In the genomic region with DNA sequence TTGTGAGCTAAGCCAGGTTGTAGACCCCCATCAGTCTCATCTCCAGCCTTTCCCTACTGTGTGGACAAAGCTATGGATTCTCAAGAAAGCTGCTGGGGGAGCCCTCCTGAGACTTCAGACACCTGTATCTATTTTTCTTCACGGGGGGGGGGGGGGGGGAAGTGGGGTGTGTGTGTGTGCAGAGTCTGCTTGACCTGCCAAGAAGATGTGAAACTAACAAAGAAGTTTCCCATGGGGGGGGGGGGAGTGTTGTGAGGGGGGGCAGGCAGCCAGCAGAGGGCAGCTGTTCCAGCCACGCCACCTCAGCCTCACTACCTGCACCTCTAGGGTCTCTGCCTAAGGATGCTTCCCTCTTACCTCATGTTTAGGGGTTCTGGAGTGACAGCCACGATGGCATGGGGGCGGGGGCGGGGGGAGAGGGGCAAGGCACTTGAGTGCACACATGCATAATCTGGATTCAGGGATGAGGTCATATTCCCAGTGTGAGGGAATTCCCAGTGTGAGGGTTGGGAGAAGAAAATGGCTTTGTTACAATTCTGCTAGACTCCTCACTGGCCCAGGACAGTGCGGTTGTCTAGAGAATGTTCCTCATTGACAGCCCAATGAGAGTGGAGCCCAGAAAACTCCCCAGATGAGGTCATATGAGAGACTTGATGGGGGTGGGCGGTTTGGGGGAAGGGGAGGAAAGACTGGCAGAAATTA, we compare ENCODE assay signal across 8 mouse cellular contexts.
A peak's percentile ranks its signal among the peaks of the same experiment; 100 is the strongest.
DNase-seq lines count a peak whose midpoint lies in the region; ATAC-seq lines count a peak whose summit lies in the region.
"Had no signal": no experiment of that assay in that cellular context is flagged by ENCODE, and none has a peak within 500 bp of the region (broad histone marks: within the 10 kb centered on the region; RNA-seq: fewer than 3 reads in every experiment).

No protein-coding gene starts in this region.

- no peaks in the 10 kb centered on the region for H3K27me3 ChIP-seq in embryonic facial prominence, embryonic 12.5 days
- no peaks in the 10 kb centered on the region for H3K27me3 ChIP-seq in hindbrain, embryonic 10.5 days (ENCODE audit: insufficient read depth, poor library complexity, severe bottlenecking)
- H3K27me3 ChIP-seq in neural tube, embryonic 14.5 days (ENCODE audit: control insufficient read depth, insufficient read depth, low read length), result no peaks in the 10 kb centered on the region
- H3K27me3 ChIP-seq: megakaryocyte, embryonic 14.5 days had no signal

- no peak overlapping the region for H3K27ac ChIP-seq in embryonic facial prominence, embryonic 12.5 days
- peak overlapping the region; percentile 79 for H3K27ac ChIP-seq in hindbrain, embryonic 10.5 days
- H3K27ac ChIP-seq in neural tube, embryonic 14.5 days (ENCODE audit: low read depth, low read length), result no peak overlapping the region

- 36% methylated on average over 7 of the region's 7 CpGs for WGBS in embryonic facial prominence, embryonic 12.5 days
- WGBS in hindbrain, embryonic 10.5 days, result 40% methylated on average over 7 of the region's 7 CpGs
- 38% methylated on average over 7 of the region's 7 CpGs for WGBS in neural tube, embryonic 14.5 days

- no peaks in the 10 kb centered on the region for H3K9me3 ChIP-seq in embryonic facial prominence, embryonic 12.5 days
- H3K9me3 ChIP-seq in hindbrain, embryonic 10.5 days, result no peaks in the 10 kb centered on the region
- H3K9me3 ChIP-seq in neural tube, embryonic 14.5 days (ENCODE audit: control insufficient read depth, low read length), result no peaks in the 10 kb centered on the region
- H3K9me3 ChIP-seq: megakaryocyte, embryonic 14.5 days had no signal

- peak; percentile 34 for DNase-seq in lung, postnatal 10 days
- no peak for DNase-seq in lung, adult 18-20 months
- peak; percentile 15 for DNase-seq in hindbrain, embryonic 10.5 days (ENCODE audit: low spot score)
- no peak for DNase-seq in frontal cortex, postnatal 10 days (ENCODE audit: low spot score in 2 of 2)
- no peak for DNase-seq in cerebellum, postnatal 36 days

- peaks cover 22% of the 10 kb centered on the region for H3K4me1 ChIP-seq in embryonic facial prominence, embryonic 12.5 days
- H3K4me1 ChIP-seq in hindbrain, embryonic 10.5 days (replicated peaks), result peaks cover 32% of the 10 kb centered on the region
- 0 out of 2 replicates have a peak, but pooled peaks cover 4% of the 10 kb centered on the region for H3K4me1 ChIP-seq in neural tube, embryonic 14.5 days (ENCODE audit: control insufficient read depth, insufficient read depth, low read length)
- H3K4me1 ChIP-seq: megakaryocyte, embryonic 14.5 days had no signal

- ATAC-seq in embryonic facial prominence, embryonic 12.5 days (ENCODE audit: insufficient number of reproducible peaks, insufficient read depth, low FRiP score, low TSS enrichment), result peak; percentile 26; the same call in 1 of the 2 replicates
- ATAC-seq in neural tube, embryonic 14.5 days (ENCODE audit: low read depth), result 0 out of 2 replicates have a peak, but pooled peaks have one; percentile 32

- H3K36me3 ChIP-seq in embryonic facial prominence, embryonic 12.5 days, result no peaks in the 10 kb centered on the region
- peaks cover 6% of the 10 kb centered on the region; the same call in 1 of the 2 replicates for H3K36me3 ChIP-seq in hindbrain, embryonic 10.5 days
- no peaks in the 10 kb centered on the region for H3K36me3 ChIP-seq in neural tube, embryonic 14.5 days (ENCODE audit: control insufficient read depth, insufficient read depth, low read length)

- no peak overlapping the region for H3K4me3 ChIP-seq in embryonic facial prominence, embryonic 12.5 days
- no peak overlapping the region for H3K4me3 ChIP-seq in hindbrain, embryonic 10.5 days
- no peak overlapping the region for H3K4me3 ChIP-seq in neural tube, embryonic 14.5 days (ENCODE audit: low read depth, low read length)
- H3K4me3 ChIP-seq: megakaryocyte, embryonic 14.5 days had no signal

- H3K9ac ChIP-seq in embryonic facial prominence, embryonic 12.5 days, result no peak overlapping the region
- H3K9ac ChIP-seq in neural tube, embryonic 14.5 days (replicated peaks; ENCODE audit: low read depth, low read length), result no peak overlapping the region

- no peak overlapping the region for H3K4me2 ChIP-seq in embryonic facial prominence, embryonic 12.5 days (replicated peaks)
- H3K4me2 ChIP-seq in neural tube, embryonic 14.5 days (ENCODE audit: low read depth, low read length), result no peak overlapping the region

Comparison
In these comparisons a context has a peak if more than half of its experiments do, and no peak if none do; other contexts are left out.
1. DNase-seq: peak in lung, postnatal 10 days (single experiment) and hindbrain, embryonic 10.5 days (single experiment); none in lung, adult 18-20 months (0 of 2), frontal cortex, postnatal 10 days (0 of 2) and cerebellum, postnatal 36 days (0 of 2).